Mouse (Mus musculus) brain, embryonic 14.5 days (tissue): ENCODE measurements around the gene Dppa5a.

ENCODE experiments used
- CTCF ChIP-seq: fragments of 200-500 bp; IDR thresholded peaks from 2 replicates; pipeline ENCODE4 v1.5.1; 2012; ENCODE audit warnings: inconsistent platforms, mild to moderate bottlenecking, moderate library complexity, borderline replicate concordance; ENCODE audit not compliant: insufficient read depth, insufficient read length; ENCODE audit errors: extremely low read depth
- POLR2A ChIP-seq: fragments of 200-500 bp; IDR thresholded peaks from 2 replicates; pipeline ENCODE4 v1.6.1; 2012; ENCODE audit warnings: mild to moderate bottlenecking, inconsistent platforms, borderline replicate concordance; ENCODE audit not compliant: poor library complexity, insufficient read depth, insufficient read length, severe bottlenecking; ENCODE audit errors: extremely low read depth

DNA sequence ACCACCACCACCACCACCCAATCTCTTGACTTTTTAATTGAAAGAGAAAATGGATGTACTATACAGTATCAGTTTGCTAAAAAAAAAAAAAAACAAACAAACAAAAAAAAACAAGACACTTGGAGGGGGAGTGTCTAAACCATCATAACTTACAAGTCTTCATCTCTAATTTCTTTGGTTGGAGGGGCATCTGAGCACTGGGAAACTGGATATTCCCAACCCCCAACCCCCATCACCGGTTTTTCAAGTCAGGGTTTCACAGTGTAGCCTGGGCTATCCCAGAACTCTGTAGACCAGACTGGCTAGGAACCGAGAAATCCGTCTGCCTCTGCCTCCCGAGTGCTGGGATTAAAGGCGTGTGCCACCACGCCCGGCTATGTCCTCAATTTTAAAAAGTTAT lies 1.8 kb upstream of the Dppa5a start:
- TF ChIP-seq CTCF (no peak), POLR2A (no peak)
